ENCODE assay signal across 7 mouse cellular contexts in genomic region chrX:94177715-94178340, GRCm38 (mm10). TPM values are rescaled to one million over a fixed set of nuclear protein-coding genes. Genes with fewer than 3 reads are reported as not detected.
DNase-seq lines count a peak whose midpoint lies in the region; ATAC-seq lines count a peak whose summit lies in the region.

No protein-coding gene starts in this region.

- peak; percentile 99 for ATAC-seq in granulocyte monocyte progenitor cell, adult 5-6 weeks (replicated peaks; ENCODE audit: poor library complexity, severe bottlenecking)
- ATAC-seq in midbrain, embryonic 13.5 days, result peak; percentile 100

- H3K9me3 ChIP-seq in embryonic facial prominence, embryonic 10.5 days, result no peaks in the 10 kb centered on the region
- H3K9me3 ChIP-seq in limb, embryonic 10.5 days (replicated peaks), result no peaks in the 10 kb centered on the region
- H3K9me3 ChIP-seq in midbrain, embryonic 13.5 days, result no peaks in the 10 kb centered on the region

- H3K4me2 ChIP-seq in midbrain, embryonic 13.5 days (replicated peaks), result peak overlapping the region; percentile 58

- no peaks in the 10 kb centered on the region for H3K36me3 ChIP-seq in embryonic facial prominence, embryonic 10.5 days (replicated peaks)
- no peaks in the 10 kb centered on the region for H3K36me3 ChIP-seq in limb, embryonic 10.5 days
- no peaks in the 10 kb centered on the region for H3K36me3 ChIP-seq in midbrain, embryonic 13.5 days

- H3K9ac ChIP-seq in midbrain, embryonic 13.5 days (replicated peaks), result peak overlapping the region; percentile 55

- H3K4me3 ChIP-seq in embryonic facial prominence, embryonic 10.5 days, result peak overlapping the region; percentile 64
- peak overlapping the region; percentile 63 for H3K4me3 ChIP-seq in limb, embryonic 10.5 days
- peak overlapping the region; percentile 48 for H3K4me3 ChIP-seq in midbrain, embryonic 13.5 days (replicated peaks)

- DNase-seq in adrenal gland, postnatal 10 days, result peak; percentile 88
- DNase-seq in embryonic facial prominence, embryonic 10.5 days (ENCODE audit: low spot score), result peak; percentile 91
- peak; percentile 96 for DNase-seq in kidney, adult 11 months
- DNase-seq in limb, embryonic 10.5 days (ENCODE audit: low spot score), result peak; percentile 89
- DNase-seq in spleen, adult 12 weeks (ENCODE audit: low spot score), result peak; percentile 85

- peak overlapping the region; percentile 91 for H3K27ac ChIP-seq in embryonic facial prominence, embryonic 10.5 days (replicated peaks)
- peak overlapping the region; percentile 92 for H3K27ac ChIP-seq in limb, embryonic 10.5 days
- peak overlapping the region; percentile 95 for H3K27ac ChIP-seq in midbrain, embryonic 13.5 days

- no peaks in the 10 kb centered on the region for H3K4me1 ChIP-seq in embryonic facial prominence, embryonic 10.5 days
- no peaks in the 10 kb centered on the region for H3K4me1 ChIP-seq in limb, embryonic 10.5 days
- peaks cover 6% of the 10 kb centered on the region; the same call in 1 of the 2 replicates for H3K4me1 ChIP-seq in midbrain, embryonic 13.5 days (replicated peaks)

- H3K27me3 ChIP-seq in embryonic facial prominence, embryonic 10.5 days (replicated peaks; ENCODE audit: low read depth, poor library complexity, severe bottlenecking), result peaks cover 73% of the 10 kb centered on the region
- H3K27me3 ChIP-seq in limb, embryonic 10.5 days (ENCODE audit: low read depth, poor library complexity, severe bottlenecking), result peaks cover 73% of the 10 kb centered on the region
- peaks cover 56% of the 10 kb centered on the region for H3K27me3 ChIP-seq in midbrain, embryonic 13.5 days

- 1% methylated on average over 54 of the region's 55 CpGs for WGBS in embryonic facial prominence, embryonic 10.5 days
- under 1% methylated on average over 55 of the region's 55 CpGs for WGBS in limb, embryonic 10.5 days
- 1% methylated on average over 55 of the region's 55 CpGs for WGBS in midbrain, embryonic 13.5 days

RNA-seq across cellular contexts. Expression of gene Eif2s3x, which starts 34.8 kb away (rescaled TPM):
- 100 to 1,000 TPM; 116 to 181 TPM for total RNA-seq in adrenal gland, postnatal 10 days (2021)
- polyA plus RNA-seq in embryonic facial prominence, embryonic 10.5 days (2016; fragmentation: Nextera tagmentation; extraction: Ambion mirVana), result 108 and 112 TPM in 2 replicates
- 148 TPM in 2 replicates for total RNA-seq in granulocyte monocyte progenitor cell, adult 5-6 weeks (2014; fragmentation: Nextera tagmentation)
- total RNA-seq in granulocyte monocyte progenitor cell, adult 5-6 weeks (2017), result 166 and 189 TPM in 2 replicates
- 104 and 105 TPM in 2 replicates for polyA plus RNA-seq in limb, embryonic 10.5 days (2016; fragmentation: Nextera tagmentation; extraction: Ambion mirVana)
- 98.2 and 103 TPM in 2 replicates for polyA plus RNA-seq in midbrain, embryonic 13.5 days (2015; fragmentation: Nextera tagmentation; extraction: Ambion mirVana)

RNA-seq across cellular contexts. Expression of gene Zfx, which starts 54.3 kb away (rescaled TPM):
- total RNA-seq in adrenal gland, postnatal 10 days (2021), result 10 to 100 TPM; 27.0 to 36.8 TPM
- polyA plus RNA-seq in embryonic facial prominence, embryonic 10.5 days (2016; fragmentation: Nextera tagmentation; extraction: Ambion mirVana), result 26.2 and 29.3 TPM in 2 replicates
- total RNA-seq in granulocyte monocyte progenitor cell, adult 5-6 weeks (2014; fragmentation: Nextera tagmentation), result 20.9 and 26.5 TPM in 2 replicates
- total RNA-seq in granulocyte monocyte progenitor cell, adult 5-6 weeks (2017), result 35.5 and 39.8 TPM in 2 replicates
- polyA plus RNA-seq in limb, embryonic 10.5 days (2016; fragmentation: Nextera tagmentation; extraction: Ambion mirVana), result 23.9 and 27.1 TPM in 2 replicates
- polyA plus RNA-seq in midbrain, embryonic 13.5 days (2015; fragmentation: Nextera tagmentation; extraction: Ambion mirVana), result 29.7 and 31.0 TPM in 2 replicates

RNA-seq across cellular contexts. Expression of gene Klhl15, which starts 56.6 kb away (rescaled TPM):
- 10 to 100 TPM; 12.3 to 18.2 TPM for total RNA-seq in adrenal gland, postnatal 10 days (2021)
- polyA plus RNA-seq in embryonic facial prominence, embryonic 10.5 days (2016; fragmentation: Nextera tagmentation; extraction: Ambion mirVana), result 7.2 TPM in 2 replicates
- 8.2 and 15.5 TPM in 2 replicates for total RNA-seq in granulocyte monocyte progenitor cell, adult 5-6 weeks (2014; fragmentation: Nextera tagmentation)
- 10.0 and 10.3 TPM in 2 replicates for total RNA-seq in granulocyte monocyte progenitor cell, adult 5-6 weeks (2017)
- polyA plus RNA-seq in limb, embryonic 10.5 days (2016; fragmentation: Nextera tagmentation; extraction: Ambion mirVana), result 4.2 and 6.8 TPM in 2 replicates
- 10.5 and 11.1 TPM in 2 replicates for polyA plus RNA-seq in midbrain, embryonic 13.5 days (2015; fragmentation: Nextera tagmentation; extraction: Ambion mirVana)

Comparison
In these comparisons a context has a peak if more than half of its experiments do, and no peak if none do; other contexts are left out.
1. Peak in every context shown above with its lines: DNase-seq, ATAC-seq, H3K4me3 ChIP-seq and H3K27ac ChIP-seq.